Mouse (Mus musculus) midbrain, embryonic 10.5 days (tissue): ENCODE results near the gene Slc16a4. TPM values are rescaled to one million over a fixed set of nuclear protein-coding genes. Genes with fewer than 3 reads are reported as not detected.
A peak's percentile ranks its signal among the peaks of the same experiment; 100 is the strongest.

Source experiments
- DNase-seq: peaks from one replicate; pipeline ENCODE4 v3.0.0-alpha.2; 2017; ENCODE audit warnings: low spot score
- H3K27ac ChIP-seq: fragments of 300-500 bp; sonication (generic); replicated peaks from 2 replicates; pipeline ENCODE4 v1.5.1; 2016; ENCODE audit warnings: mild to moderate bottlenecking
- H3K27me3 ChIP-seq: fragments of 300-500 bp; sonication (generic); 2 replicates; pipeline ENCODE4 v1.6.1; 2016; ENCODE audit warnings: low read depth, mild to moderate bottlenecking; ENCODE audit not compliant: poor library complexity, severe bottlenecking
- H3K36me3 ChIP-seq: fragments of 300-500 bp; sonication (generic); 2 replicates; pipeline ENCODE4 v1.6.1; 2016; ENCODE audit warnings: mild to moderate bottlenecking, moderate library complexity
- H3K4me1 ChIP-seq: fragments of 300-500 bp; sonication (generic); 2 replicates; pipeline ENCODE4 v1.6.1; 2016
- H3K4me3 ChIP-seq: fragments of 300-500 bp; sonication (generic); 2 replicates; pipeline ENCODE4 v1.5.1; 2016; ENCODE audit warnings: mild to moderate bottlenecking, moderate library complexity
- H3K9me3 ChIP-seq: fragments of 300-500 bp; sonication (generic); replicated peaks from 2 replicates; pipeline ENCODE4 v1.6.1; 2016; ENCODE audit warnings: mild to moderate bottlenecking
- WGBS: fragments of 180-500 bp; shearing (Covaris S2); methylation state at CpG from one replicate; pipeline ENCODE4 v1.1.7; 2016; 5-methylcytosine and 5-hydroxymethylcytosine counted together
- polyA plus RNA-seq: library from polyadenylated mRNA; unstranded; fragments of >200 nt; fragmentation: Nextera tagmentation; extraction: Ambion mirVana; gene quantifications from 2 replicates; pipeline ENCODE4 v1.2.1, GENCODE M21; 2016

Gene Slc16a4
- polyA plus RNA-seq, 1 experiment from 2014 or later, result 1.5 TPM

GRCm38 (mm10) chr3:107321776-107322175, 30.7 kb downstream of the Slc16a4 start:
- no peak for DNase-seq
- H3K4me3 ChIP-seq, result no peak overlapping the region
- no peak overlapping the region for H3K27ac ChIP-seq
- H3K36me3 ChIP-seq, result peaks cover 91% of the 10 kb centered on the region
- no peaks in the 10 kb centered on the region for H3K27me3 ChIP-seq
- no peaks in the 10 kb centered on the region for H3K9me3 ChIP-seq
- peaks cover 41% of the 10 kb centered on the region for H3K4me1 ChIP-seq

- 90% methylated on average over 1 of the region's 1 CpGs for WGBS
- no peak for DNase-seq
- H3K9me3 ChIP-seq, result no peaks in the 10 kb centered on the region
- no peak overlapping the region for H3K27ac ChIP-seq
- H3K4me3 ChIP-seq, result no peak overlapping the region
- H3K36me3 ChIP-seq, result peaks cover 94% of the 10 kb centered on the region
- no peaks in the 10 kb centered on the region for H3K27me3 ChIP-seq
- H3K4me1 ChIP-seq, result peaks cover 84% of the 10 kb centered on the region
These were observed 35.4 kb downstream of the Slc16a4 start for GRCm38 (mm10) chr3:107326442-107326841.

GRCm38 (mm10) chr3:107330503-107331424, 39.7 kb downstream of the Slc16a4 start:
- Histone ChIP-seq H3K27me3 (no peaks in the 10 kb centered on the region), H3K27ac (no peak overlapping the region), H3K4me3 (peak overlapping the region; percentile 98), H3K4me1 (peaks cover 66% of the 10 kb centered on the region), H3K36me3 (peaks cover 53% of the 10 kb centered on the region), H3K9me3 (no peaks in the 10 kb centered on the region)
- 87% methylated on average over 28 of the region's 28 CpGs for WGBS
- no peak for DNase-seq

GRCm38 (mm10) chr3:107331746-107332126, 40.7 kb downstream of the Slc16a4 start:
- peaks cover 46% of the 10 kb centered on the region for H3K36me3 ChIP-seq
- no peak for DNase-seq
- peaks cover 59% of the 10 kb centered on the region for H3K4me1 ChIP-seq
- WGBS, result 32% methylated on average over 17 of the region's 17 CpGs
- peak overlapping the region; percentile 97 for H3K27ac ChIP-seq
- no peaks in the 10 kb centered on the region for H3K9me3 ChIP-seq
- H3K27me3 ChIP-seq, result no peaks in the 10 kb centered on the region
- H3K4me3 ChIP-seq, result peak overlapping the region; percentile 98

GRCm38 (mm10) chr3:107332127-107332959, 41.3 kb downstream of the Slc16a4 start:
- peak; percentile 57 for DNase-seq
- H3K4me3 ChIP-seq, result peak overlapping the region; percentile 98
- under 1% methylated on average over 75 of the region's 75 CpGs for WGBS

GRCm38 (mm10) chr3:107332960-107333380, 41.9 kb downstream of the Slc16a4 start:
- H3K27ac ChIP-seq, result peak overlapping the region; percentile 97
- H3K9me3 ChIP-seq, result no peaks in the 10 kb centered on the region
- H3K36me3 ChIP-seq, result peaks cover 34% of the 10 kb centered on the region
- no peaks in the 10 kb centered on the region for H3K27me3 ChIP-seq
- no peak for DNase-seq
- H3K4me1 ChIP-seq, result peaks cover 51% of the 10 kb centered on the region
- under 1% methylated on average over 37 of the region's 37 CpGs for WGBS
- peak overlapping the region; percentile 98 for H3K4me3 ChIP-seq

More at GRCm38 (mm10) chr3:107332127-107332959, 41.3 kb downstream of the Slc16a4 start:
- Histone ChIP-seq H3K36me3 (peaks cover 41% of the 10 kb centered on the region), H3K4me1 (peaks cover 56% of the 10 kb centered on the region), H3K27ac (peak overlapping the region; percentile 97), H3K9me3 (no peaks in the 10 kb centered on the region), H3K27me3 (no peaks in the 10 kb centered on the region)

GRCm38 (mm10) chr3:107333381-107334201, 42.6 kb downstream of the Slc16a4 start, which contains the start of gene Rbm15:
Gene Rbm15, minus strand, starts transcription at chr3:107333673.
- Histone ChIP-seq H3K27ac (peak within 1 kb of the TSS; percentile 97), H3K4me3 (peak within 1 kb of the TSS; percentile 98)
- WGBS, result under 1% methylated on average over 62 of the region's 62 CpGs

GRCm38 (mm10) chr3:107334202-107334934, 43.3 kb downstream of the Slc16a4 start:
- 12% methylated on average over 12 of the region's 12 CpGs for WGBS
- H3K4me3 ChIP-seq, result peak overlapping the region; percentile 98
- peaks cover 37% of the 10 kb centered on the region for H3K4me1 ChIP-seq
- no peaks in the 10 kb centered on the region for H3K9me3 ChIP-seq
- H3K27me3 ChIP-seq, result no peaks in the 10 kb centered on the region
- peaks cover 20% of the 10 kb centered on the region for H3K36me3 ChIP-seq
- H3K27ac ChIP-seq, result peak overlapping the region; percentile 97
- DNase-seq, result no peak

More at GRCm38 (mm10) chr3:107333381-107334201, 42.6 kb downstream of the Slc16a4 start, which contains the start of gene Rbm15:
- H3K9me3 ChIP-seq, result no peaks in the 10 kb centered on the region
- no peaks in the 10 kb centered on the region for H3K27me3 ChIP-seq
- peaks cover 28% of the 10 kb centered on the region for H3K36me3 ChIP-seq
- H3K4me1 ChIP-seq, result peaks cover 45% of the 10 kb centered on the region
- peak; percentile 95 for DNase-seq

GRCm38 (mm10) chr3:107343971-107344370, 52.9 kb downstream of the Slc16a4 start:
- DNase-seq, result no peak
- 64% methylated on average over 3 of the region's 3 CpGs for WGBS
- no peak overlapping the region for H3K27ac ChIP-seq
- H3K27me3 ChIP-seq, result no peaks in the 10 kb centered on the region
- no peaks in the 10 kb centered on the region for H3K4me1 ChIP-seq
- no peaks in the 10 kb centered on the region for H3K9me3 ChIP-seq
- no peaks in the 10 kb centered on the region for H3K36me3 ChIP-seq
- H3K4me3 ChIP-seq, result no peak overlapping the region

GRCm38 (mm10) chr3:107345033-107345725, 54.1 kb downstream of the Slc16a4 start:
- no peak for DNase-seq
- Histone ChIP-seq H3K36me3 (no peaks in the 10 kb centered on the region), H3K4me3 (no peak overlapping the region), H3K27me3 (no peaks in the 10 kb centered on the region), H3K27ac (no peak overlapping the region), H3K4me1 (no peaks in the 10 kb centered on the region), H3K9me3 (no peaks in the 10 kb centered on the region)
- 66% methylated on average over 3 of the region's 3 CpGs for WGBS

- H3K36me3 ChIP-seq, result no peaks in the 10 kb centered on the region
- no peaks in the 10 kb centered on the region for H3K27me3 ChIP-seq
- no peaks in the 10 kb centered on the region for H3K9me3 ChIP-seq
- no peak for DNase-seq
- H3K27ac ChIP-seq, result no peak overlapping the region
- 86% methylated on average over 3 of the region's 3 CpGs for WGBS
- no peak overlapping the region for H3K4me3 ChIP-seq
- H3K4me1 ChIP-seq, result no peaks in the 10 kb centered on the region
These were observed 58.0 kb downstream of the Slc16a4 start for GRCm38 (mm10) chr3:107349006-107349405.
